Comparison of ENCODE assay signal across 17 mouse cellular contexts in the genomic region with DNA sequence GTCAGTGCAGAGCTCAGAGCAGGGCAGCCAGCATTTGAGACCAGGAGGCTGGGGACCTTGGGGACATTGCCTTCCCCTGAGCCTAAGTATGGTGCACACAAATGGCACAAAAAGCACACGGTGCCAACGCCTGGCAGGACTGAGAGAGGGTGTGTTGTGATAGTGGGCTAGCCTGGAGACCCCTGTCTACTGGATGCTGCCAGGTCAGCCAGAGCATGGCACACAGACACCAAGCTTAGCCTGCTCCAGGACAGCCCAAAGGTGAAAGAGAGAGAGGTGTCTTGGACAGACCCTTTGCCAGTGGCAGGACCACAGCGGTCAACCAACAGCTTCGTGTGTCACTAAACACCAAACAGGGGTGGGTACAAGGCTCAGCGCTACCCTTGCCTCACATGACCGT. TPM values are rescaled to one million over a fixed set of nuclear protein-coding genes. Genes with fewer than 3 reads are reported as not detected.
DNase-seq lines count a peak whose midpoint lies in the region; ATAC-seq and TF ChIP-seq lines count a peak whose summit lies in the region.
"Had no signal": no experiment of that assay in that cellular context is flagged by ENCODE, and none has a peak within 500 bp of the region (broad histone marks: within the 10 kb centered on the region; RNA-seq: fewer than 3 reads in every experiment).

No protein-coding gene starts in this region.

- WGBS in cerebellum, adult 2 months, result 88% methylated on average over 6 of the region's 6 CpGs
- WGBS in hindbrain, embryonic 12.5 days, result 89% methylated on average over 6 of the region's 6 CpGs
- 94% methylated on average over 6 of the region's 6 CpGs for WGBS in hindbrain, postnatal 0 days
- 90% methylated on average over 6 of the region's 6 CpGs for WGBS in lung, embryonic 16.5 days
- 86% methylated on average over 6 of the region's 6 CpGs for WGBS in liver, postnatal 0 days (ENCODE audit: insufficient replicate concordance)

- H3K4me1 ChIP-seq in cerebellum, adult 2 months (ENCODE audit: control insufficient read depth, insufficient read depth, low read length), result peaks cover 23% of the 10 kb centered on the region
- H3K4me1 ChIP-seq in hindbrain, embryonic 12.5 days, result peaks cover 31% of the 10 kb centered on the region
- 0 out of 2 replicates have a peak, but pooled peaks cover 11% of the 10 kb centered on the region for H3K4me1 ChIP-seq in hindbrain, postnatal 0 days (ENCODE audit: insufficient read depth, low read length)
- H3K4me1 ChIP-seq in lung, embryonic 16.5 days (replicated peaks; ENCODE audit: control insufficient read depth, insufficient read depth, low read length), result peaks cover 21% of the 10 kb centered on the region
- H3K4me1 ChIP-seq in liver, postnatal 0 days (ENCODE audit: insufficient read depth), result peaks cover 71% of the 10 kb centered on the region

- no peak for TF ChIP-seq CTCF in cerebellum, adult 2 months (IDR thresholded peaks at IDR 0.05; ENCODE audit: borderline replicate concordance, insufficient read depth, low read depth, low read length)
- TF ChIP-seq CTCF in hindbrain, postnatal 0 days (IDR thresholded peaks at IDR 0.05; ENCODE audit: low read depth), result no peak
- TF ChIP-seq CTCF in liver, postnatal 0 days (IDR thresholded peaks at IDR 0.05; ENCODE audit: low read depth), result no peak

- no peak overlapping the region for H3K4me3 ChIP-seq in cerebellum, adult 2 months (replicated peaks; ENCODE audit: insufficient read depth, low read depth, low read length)
- no peak overlapping the region for H3K4me3 ChIP-seq in hindbrain, embryonic 12.5 days
- H3K4me3 ChIP-seq in hindbrain, postnatal 0 days (ENCODE audit: low read length), result no peak overlapping the region
- H3K4me3 ChIP-seq in lung, embryonic 16.5 days (ENCODE audit: low read length), result no peak overlapping the region
- no peak overlapping the region for H3K4me3 ChIP-seq in liver, postnatal 0 days (ENCODE audit: low read depth, low read length)
- H3K4me3 ChIP-seq: embryonic facial prominence, embryonic 15.5 days; forebrain, embryonic 13.5 days; kidney, embryonic 15.5 days; limb, embryonic 15.5 days had no signal

- no peaks in the 10 kb centered on the region for H3K36me3 ChIP-seq in hindbrain, embryonic 12.5 days
- no peaks in the 10 kb centered on the region for H3K36me3 ChIP-seq in hindbrain, postnatal 0 days (ENCODE audit: insufficient read depth, low read length)
- no peaks in the 10 kb centered on the region for H3K36me3 ChIP-seq in lung, embryonic 16.5 days (ENCODE audit: control insufficient read depth, insufficient read depth, low read length)
- no peaks in the 10 kb centered on the region for H3K36me3 ChIP-seq in liver, postnatal 0 days (replicated peaks; ENCODE audit: insufficient read depth, low read length)
- H3K36me3 ChIP-seq: embryonic facial prominence, embryonic 15.5 days; kidney, embryonic 15.5 days; limb, embryonic 15.5 days had no signal

- H3K9me3 ChIP-seq in hindbrain, embryonic 12.5 days (replicated peaks), result no peaks in the 10 kb centered on the region
- H3K9me3 ChIP-seq in hindbrain, postnatal 0 days (ENCODE audit: low read length), result no peaks in the 10 kb centered on the region
- no peaks in the 10 kb centered on the region for H3K9me3 ChIP-seq in lung, embryonic 16.5 days (ENCODE audit: control insufficient read depth, low read length)
- H3K9me3 ChIP-seq in liver, postnatal 0 days (ENCODE audit: low read length), result no peaks in the 10 kb centered on the region
- H3K9me3 ChIP-seq: embryonic facial prominence, embryonic 15.5 days; forebrain, embryonic 13.5 days; kidney, embryonic 15.5 days; limb, embryonic 15.5 days had no signal

- no peak for DNase-seq in cerebellum, adult 2 months
- DNase-seq in cerebellum, adult 8-10 months, result no peak
- DNase-seq in hindbrain, postnatal 0 days (ENCODE audit: low spot score), result no peak
- no peak for DNase-seq in lung, postnatal 36 days
- no peak for DNase-seq in liver, postnatal 0 days
- DNase-seq in urinary bladder, postnatal 10 days (ENCODE audit: low spot score), result no peak
- DNase-seq: adrenal gland, postnatal 10 days; right cerebral cortex, postnatal 25 days had no signal

- H3K27ac ChIP-seq in cerebellum, adult 2 months (ENCODE audit: insufficient read depth, low read length), result peak overlapping the region; percentile 51
- no peak overlapping the region for H3K27ac ChIP-seq in hindbrain, embryonic 12.5 days
- no peak overlapping the region for H3K27ac ChIP-seq in hindbrain, postnatal 0 days
- H3K27ac ChIP-seq in lung, embryonic 16.5 days (ENCODE audit: low read length), result peak overlapping the region; percentile 47; the same call in 1 of the 2 replicates
- peak overlapping the region; percentile 95 for H3K27ac ChIP-seq in liver, postnatal 0 days (ENCODE audit: low read depth)
- H3K27ac ChIP-seq: embryonic facial prominence, embryonic 15.5 days; forebrain, embryonic 13.5 days; kidney, embryonic 15.5 days; limb, embryonic 15.5 days had no signal

- no peaks in the 10 kb centered on the region for H3K27me3 ChIP-seq in cerebellum, adult 2 months (ENCODE audit: control insufficient read depth, insufficient read depth, low read length)
- H3K27me3 ChIP-seq in hindbrain, embryonic 12.5 days, result no peaks in the 10 kb centered on the region; the same call in 1 of the 2 replicates
- H3K27me3 ChIP-seq in hindbrain, postnatal 0 days (ENCODE audit: insufficient read depth, low read length), result no peaks in the 10 kb centered on the region
- H3K27me3 ChIP-seq in lung, embryonic 16.5 days (ENCODE audit: control insufficient read depth, insufficient read depth, low read depth, low read length), result no peaks in the 10 kb centered on the region
- no peaks in the 10 kb centered on the region for H3K27me3 ChIP-seq in liver, postnatal 0 days (ENCODE audit: insufficient read depth, low read length)
- H3K27me3 ChIP-seq: CH12.LX; embryonic facial prominence, embryonic 15.5 days; kidney, embryonic 15.5 days; limb, embryonic 15.5 days had no signal

- TF ChIP-seq POLR2A in cerebellum, adult 2 months (IDR thresholded peaks at IDR 0.05; ENCODE audit: borderline replicate concordance, insufficient read depth, low read length), result no peak

- TF ChIP-seq EP300 in liver, postnatal 0 days (IDR thresholded peaks at IDR 0.05; ENCODE audit: low read depth), result no peak

- 0 out of 2 replicates have a peak overlapping the region, but pooled peaks have one; percentile 32 for H3K9ac ChIP-seq in hindbrain, embryonic 12.5 days
- no peak overlapping the region for H3K9ac ChIP-seq in hindbrain, postnatal 0 days (replicated peaks; ENCODE audit: low read length)
- H3K9ac ChIP-seq in lung, embryonic 16.5 days (ENCODE audit: low read length), result no peak overlapping the region
- peak overlapping the region; percentile 42; the same call in 1 of the 2 replicates for H3K9ac ChIP-seq in liver, postnatal 0 days (replicated peaks)
- H3K9ac ChIP-seq: embryonic facial prominence, embryonic 15.5 days; forebrain, embryonic 13.5 days; kidney, embryonic 15.5 days; limb, embryonic 15.5 days had no signal

- no peak overlapping the region for H3K4me2 ChIP-seq in hindbrain, embryonic 12.5 days (replicated peaks)
- H3K4me2 ChIP-seq in hindbrain, postnatal 0 days (ENCODE audit: low read depth, low read length), result no peak overlapping the region
- no peak overlapping the region for H3K4me2 ChIP-seq in lung, embryonic 16.5 days (ENCODE audit: low read depth, low read length)
- H3K4me2 ChIP-seq in liver, postnatal 0 days (ENCODE audit: low read depth, low read length), result no peak overlapping the region
- H3K4me2 ChIP-seq: embryonic facial prominence, embryonic 15.5 days; forebrain, embryonic 13.5 days; kidney, embryonic 15.5 days; limb, embryonic 15.5 days had no signal

- no peak for ATAC-seq in hindbrain, embryonic 12.5 days (ENCODE audit: low FRiP score)
- no peak for ATAC-seq in hindbrain, postnatal 0 days
- no peak for ATAC-seq in lung, embryonic 16.5 days (ENCODE audit: low read depth)
- ATAC-seq in liver, postnatal 0 days, result no peak
- ATAC-seq: forebrain, embryonic 13.5 days; inflammation-experienced regulatory T-cells, adult 6 months; midbrain, embryonic 16.5 days had no signal

RNA-seq across cellular contexts. Expression of gene Pitpnm2, which starts 14.8 kb away (rescaled TPM):
- polyA plus RNA-seq in cerebellum, adult 2 months (2012; rRNA removed), result 54.2 and 64.2 TPM in 2 replicates
- 6.9 and 7.0 TPM in 2 replicates for polyA plus RNA-seq in hindbrain, embryonic 12.5 days (2016; fragmentation: Nextera tagmentation; extraction: Ambion mirVana)
- total RNA-seq in hindbrain, postnatal 0 days (2014; rRNA removed), result 43.9 and 44.1 TPM in 2 replicates
- 7.6 TPM in 2 replicates for polyA plus RNA-seq in hindbrain, postnatal 0 days (2015; fragmentation: Nextera tagmentation; extraction: Ambion mirVana)
- polyA plus RNA-seq in lung, embryonic 16.5 days (2015; fragmentation: Nextera tagmentation; extraction: Ambion mirVana), result 6.6 and 9.2 TPM in 2 replicates
- 2.1 and 2.4 TPM in 2 replicates for polyA plus RNA-seq in liver, postnatal 0 days (2015; fragmentation: Nextera tagmentation; extraction: Ambion mirVana)

Comparison
In these comparisons a context has a peak if more than half of its experiments do, and no peak if none do; other contexts are left out.
1. H3K9ac ChIP-seq: peak in hindbrain, embryonic 12.5 days (single experiment) and liver, postnatal 0 days (single experiment); none in hindbrain, postnatal 0 days (single experiment) and lung, embryonic 16.5 days (single experiment).
2. H3K27ac ChIP-seq: peak in cerebellum, adult 2 months (single experiment), lung, embryonic 16.5 days (single experiment) and liver, postnatal 0 days (single experiment); none in hindbrain, embryonic 12.5 days (single experiment) and hindbrain, postnatal 0 days (single experiment).